Mouse (Mus musculus): ENCODE data around the gene Tox4. TPM values are rescaled to one million over a fixed set of nuclear protein-coding genes. Genes with fewer than 3 reads are reported as not detected.
"Not testable (repeated sequence)": the region's sequence is repeated elsewhere in the genome, so short reads cannot be mapped to it uniquely, and the experiment has no call there.

Tox4 gene
- total RNA-seq (2021) = 10 to 100 TPM; 48.0 to 56.4 TPM

GRCm38 (mm10) chr14:52278932-52279746, at the start of gene Tox4, which contains the start of gene Rab2b:
Gene Tox4 (plus strand): TSS chr14:52279146.
Gene Rab2b (minus strand): TSS chr14:52279545.
- intact Hi-C loops (cut with DNase I) = no loop called here
- DNase-seq = peak; percentile 98

- intact Hi-C loops (cut with DNase I) = no loop called here
- DNase-seq = no peak
Observed at GRCm38 (mm10) chr14:52232249-52232648, 46.7 kb upstream of the Tox4 start.

DNA sequence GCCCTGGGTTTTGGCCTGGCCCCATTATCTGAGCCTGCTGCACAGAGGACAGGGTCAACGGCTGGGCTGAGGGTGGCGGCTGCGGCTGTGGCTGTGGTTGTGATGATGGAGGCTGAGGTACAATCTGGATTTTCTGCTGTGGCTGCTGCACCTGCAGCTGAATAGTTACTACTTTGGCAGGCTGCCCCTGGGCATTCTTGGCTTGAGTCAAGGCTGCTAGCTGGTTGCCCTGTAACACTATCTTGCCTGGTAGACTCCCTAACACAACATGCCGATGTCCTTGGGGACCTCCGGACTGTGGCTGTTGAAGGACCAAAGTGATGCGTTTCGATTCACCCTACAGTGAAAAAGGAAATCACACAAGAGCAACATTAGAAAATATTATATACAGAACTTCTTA, 43.8 kb upstream of the Tox4 start:
- intact Hi-C loops (cut with DNase I) = no loop called here
- DNase-seq = no peak

DNA sequence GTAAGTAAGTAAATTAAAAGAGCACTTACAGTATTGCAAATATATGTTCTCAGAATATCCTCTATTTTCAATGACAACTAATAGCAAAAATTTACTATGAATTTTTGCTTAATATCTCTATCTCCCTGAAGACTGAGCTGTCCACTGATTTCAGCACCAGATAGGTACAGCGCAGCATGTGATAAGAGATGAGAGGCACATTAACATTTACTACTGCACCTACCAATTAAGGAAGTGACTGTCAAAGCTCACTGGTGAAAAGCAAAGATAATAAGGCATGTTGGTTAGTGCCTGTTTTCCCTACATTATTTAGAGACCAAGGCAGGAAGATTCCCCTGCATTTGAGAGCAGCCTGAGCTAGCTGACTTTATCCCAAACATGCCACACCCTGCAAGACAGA, 42.7 kb upstream of the Tox4 start:
- no peak for DNase-seq
- intact Hi-C loops (cut with DNase I) = no loop called here

GRCm38 (mm10) chr14:52244041-52244689, 34.8 kb upstream of the Tox4 start:
- peak; percentile 99 for DNase-seq
- intact Hi-C loops (cut with DNase I) = no loop called here

- DNase-seq = no peak
- intact Hi-C loops (cut with DNase I) = no loop called here
Observed at GRCm38 (mm10) chr14:52244690-52245042, 34.3 kb upstream of the Tox4 start.

GRCm38 (mm10) chr14:52246129-52246528, 32.8 kb upstream of the Tox4 start:
- DNase-seq = no peak
- intact Hi-C loops (cut with DNase I) = no loop called here

DNA sequence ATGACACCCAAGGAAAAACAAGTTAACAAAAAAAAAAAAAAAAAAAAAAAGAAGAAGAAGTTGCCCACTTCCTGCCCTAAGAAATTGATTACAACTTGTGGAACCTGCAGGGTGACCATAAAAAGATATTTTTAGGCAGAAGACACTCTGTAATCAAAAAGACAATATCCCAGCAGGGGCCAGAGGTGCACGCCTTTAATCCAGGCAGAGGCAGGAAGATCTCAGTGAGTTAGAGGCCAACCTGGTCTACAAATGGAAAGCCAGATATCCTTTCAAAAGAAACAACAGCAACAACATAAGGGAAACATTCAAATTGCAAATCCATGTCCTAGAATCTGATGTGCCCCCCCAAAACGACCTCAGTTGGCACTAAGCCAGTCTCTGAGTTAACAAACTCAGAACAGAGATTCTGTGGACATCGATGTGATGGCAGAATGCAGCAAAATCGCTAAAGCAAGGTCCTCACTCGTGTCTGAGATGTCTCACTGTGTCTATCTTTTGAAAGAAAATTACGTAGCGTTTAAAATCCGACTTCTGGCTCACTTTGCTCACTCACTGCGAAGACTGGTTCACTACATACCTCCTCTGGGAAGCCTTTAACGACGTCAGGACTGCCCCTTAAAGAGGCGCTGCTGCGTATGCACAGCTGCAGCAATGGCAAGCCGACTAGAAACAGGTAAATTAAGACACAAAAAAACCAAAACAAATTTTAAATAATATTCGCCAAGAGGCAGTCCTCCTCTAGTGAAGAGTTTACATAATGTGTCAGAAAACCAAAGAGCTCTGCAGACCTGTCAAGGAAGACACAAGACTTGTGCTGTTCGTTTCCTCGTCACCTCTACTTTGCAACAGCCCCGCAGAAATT, 22.4 kb upstream of the Tox4 start:
- DNase-seq = no peak
- intact Hi-C loops (cut with DNase I) = no loop called here

GRCm38 (mm10) chr14:52257484-52258213, 21.3 kb upstream of the Tox4 start, which contains the start of gene Chd8:
Gene Chd8 (minus strand): TSS chr14:52257780.
- intact Hi-C loops (cut with DNase I) = no loop called here
- DNase-seq = peak; percentile 98

DNA sequence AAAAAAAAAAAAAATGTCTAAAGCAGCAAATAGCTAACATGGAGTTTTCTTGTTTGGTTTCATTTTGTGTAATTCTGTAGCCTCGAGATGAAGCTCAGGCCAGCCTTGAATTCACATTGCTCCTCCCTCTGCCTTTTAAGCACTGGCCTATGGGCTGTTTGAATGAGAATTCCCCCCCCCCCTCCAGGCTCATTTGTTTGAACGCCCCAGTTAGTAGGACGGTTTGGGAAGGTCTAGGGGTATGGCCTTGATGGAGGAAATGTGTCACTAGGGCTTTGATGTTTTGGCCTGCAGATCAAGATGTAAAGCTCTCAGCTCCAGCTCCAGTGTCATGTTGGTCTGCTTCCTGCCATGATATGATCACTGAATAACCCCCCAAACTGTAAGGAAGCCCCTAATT, 6.2 kb upstream of the Tox4 start:
- no peak for DNase-seq
- intact Hi-C loops (cut with DNase I) = no loop called here

DNA sequence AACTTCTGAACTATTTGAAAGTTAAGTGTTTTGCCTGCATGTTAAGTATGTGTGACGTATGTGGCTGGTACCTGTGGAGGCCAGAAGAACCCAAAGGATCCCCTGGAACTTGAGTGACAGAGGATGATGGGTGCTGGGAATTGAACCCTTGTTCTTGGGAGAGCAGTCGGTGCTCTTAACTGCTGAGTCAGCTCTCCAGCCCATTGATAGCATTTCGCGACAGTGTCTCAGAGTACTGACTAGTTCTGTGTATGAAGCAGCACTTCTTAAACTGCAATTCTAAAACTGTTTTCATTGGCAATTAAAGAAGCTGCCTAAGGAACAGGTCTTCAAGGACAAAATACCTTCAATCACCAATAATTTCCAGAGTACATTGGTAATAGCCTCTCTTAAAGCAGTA, 1.7 kb upstream of the Tox4 start:
- no peak for DNase-seq
- intact Hi-C loops (cut with DNase I) = no loop called here

DNA sequence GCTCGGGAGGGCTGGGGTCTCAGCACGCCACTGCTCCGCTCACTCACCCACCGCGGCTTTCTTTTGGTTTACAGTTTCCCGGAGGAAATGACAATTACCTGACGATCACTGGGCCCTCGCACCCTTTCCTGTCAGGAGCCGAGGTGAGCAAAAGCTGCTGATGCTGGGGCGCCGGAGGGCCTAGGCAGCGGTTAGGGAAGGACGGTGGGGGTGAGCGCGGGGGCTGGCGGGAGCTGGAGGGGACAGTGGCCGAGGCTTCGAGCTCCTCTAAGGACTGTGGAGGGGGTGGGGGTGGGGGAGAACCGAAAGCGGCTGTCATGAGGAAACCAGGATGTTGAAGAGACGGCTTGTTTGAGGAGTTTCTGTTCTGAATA, 788 bp downstream of the Tox4 start:
- intact Hi-C loops (cut with DNase I) = no loop called here
- DNase-seq = no peak

DNA sequence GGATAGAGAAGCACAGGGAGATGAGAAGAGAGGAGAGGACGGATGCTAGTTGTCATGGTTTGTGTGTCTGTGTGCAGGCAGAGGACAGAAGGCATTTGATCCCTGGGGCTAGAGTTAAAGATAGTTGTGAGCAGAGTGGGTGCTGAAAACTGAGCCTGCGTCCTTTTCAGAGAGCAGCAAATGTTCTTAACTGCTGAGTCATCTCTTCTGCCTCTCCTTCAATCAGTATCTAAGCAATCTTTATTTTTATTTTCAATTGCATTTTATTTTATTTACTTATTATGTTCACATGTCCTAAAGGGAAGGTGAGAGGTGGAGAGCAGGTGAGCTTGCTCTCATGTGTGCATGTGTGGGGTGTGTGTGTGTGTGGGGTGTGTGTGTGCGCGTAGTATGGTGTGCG, 4.7 kb downstream of the Tox4 start:
- DNase-seq = no peak
- intact Hi-C loops (cut with DNase I) = no loop called here

DNA sequence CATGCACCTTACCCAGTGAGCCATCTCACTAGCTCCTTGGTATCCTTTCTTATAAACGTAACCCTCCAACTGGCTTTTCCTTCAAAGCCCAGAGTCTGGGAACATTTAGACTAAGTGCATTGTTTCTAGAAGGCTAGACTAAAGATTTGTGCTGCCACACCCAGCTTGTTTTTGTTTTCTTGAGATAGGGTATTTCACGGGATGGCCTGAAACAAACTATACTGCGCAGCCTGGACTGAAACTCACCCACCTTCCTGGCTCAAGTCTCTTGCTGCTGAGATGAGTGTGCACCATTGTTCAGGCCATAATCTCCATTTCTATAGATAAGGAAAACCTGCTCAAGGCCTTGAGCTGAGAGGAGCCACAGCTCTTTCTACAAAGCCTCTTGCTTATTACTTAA, 5.2 kb downstream of the Tox4 start:
- DNase-seq = no peak
- intact Hi-C loops (cut with DNase I) = no loop called here

- intact Hi-C loops (cut with DNase I) = loop anchor here (5.0 kb wide), 1 partner anchor 42 kb away; no protein-coding TSS in a partner anchor
Observed at GRCm38 (mm10) chr14:52295558-52296264, 16.8 kb downstream of the Tox4 start.

DNA sequence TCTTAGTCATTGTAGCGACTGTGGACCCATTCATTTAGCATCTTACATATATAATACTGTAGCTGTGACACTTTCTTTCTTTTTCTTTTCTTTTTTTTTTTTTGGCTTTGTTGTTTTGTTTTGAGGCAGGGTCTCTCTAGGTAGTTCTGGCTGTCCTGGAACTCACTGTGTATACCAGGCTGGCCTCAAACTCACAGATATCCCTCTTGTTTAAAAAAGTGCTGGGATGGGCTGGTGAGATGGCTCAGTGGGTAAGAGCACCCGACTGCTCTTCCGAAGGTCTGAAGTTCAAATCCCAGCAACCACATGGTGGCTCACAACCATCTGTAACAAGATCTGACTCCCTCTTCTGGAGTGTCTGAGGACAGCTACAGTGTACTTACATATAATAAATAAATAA, 24.6 kb downstream of the Tox4 start:
- DNase-seq; intact Hi-C loops (cut with DNase I): not testable (repeated sequence)

More at GRCm38 (mm10) chr14:52295558-52296264, 16.8 kb downstream of the Tox4 start:
- no peak for DNase-seq

DNA sequence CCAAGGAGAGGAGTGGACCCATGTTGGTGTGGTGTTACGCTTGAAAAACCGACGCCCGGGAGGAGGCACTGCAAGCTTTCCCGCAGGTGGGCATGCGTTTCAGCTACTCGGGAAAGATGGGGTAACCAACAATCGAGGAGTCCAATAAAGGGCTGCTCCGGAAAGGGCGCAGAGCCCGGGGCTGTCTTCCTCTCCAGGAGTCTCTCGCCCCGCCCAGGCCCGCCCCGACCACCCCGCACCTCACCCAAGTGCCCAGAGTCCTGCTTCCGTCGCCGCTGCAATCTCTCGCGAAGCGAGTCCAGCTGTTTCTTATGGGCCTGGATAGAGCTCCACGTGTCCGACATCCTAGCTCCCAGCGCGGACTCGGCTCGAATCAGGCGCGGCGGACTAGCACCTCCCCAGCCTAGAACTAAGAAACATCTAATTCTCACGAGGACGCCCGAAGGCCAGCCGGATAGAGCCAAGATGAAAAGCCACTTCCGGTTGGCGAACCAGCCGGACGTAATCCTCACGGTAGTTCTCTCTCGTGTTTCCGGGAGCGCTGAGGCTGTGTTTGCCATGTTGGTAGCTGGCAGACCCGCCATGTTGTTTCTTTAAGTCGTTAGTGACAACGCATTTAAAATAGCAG, 25.8 kb downstream of the Tox4 start, which contains the start of gene Mettl3:
TSS of gene Mettl3 (minus strand) at position 485 of the 628 bp plus-strand sequence.
- peak; percentile 91 for DNase-seq
- intact Hi-C loops (cut with DNase I) = no loop called here

DNA sequence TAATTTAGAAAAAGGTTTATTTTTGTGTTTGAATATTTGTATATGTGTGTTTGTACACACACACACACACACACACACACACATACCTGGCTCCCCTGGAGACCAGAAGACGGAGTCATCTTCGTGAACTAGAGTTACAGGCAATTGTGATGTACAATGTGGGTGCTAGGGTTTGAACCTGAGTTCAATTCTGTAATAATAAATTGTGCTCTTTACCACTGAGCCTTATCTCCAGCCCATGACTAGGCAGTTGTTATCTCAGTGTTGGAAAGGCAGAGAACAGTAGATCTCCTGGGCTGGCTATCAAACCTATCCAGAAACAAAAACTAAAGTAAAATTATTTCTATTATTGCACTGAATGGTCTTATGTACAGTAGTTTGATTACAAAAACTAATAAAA, 27.2 kb downstream of the Tox4 start:
- DNase-seq = no peak
- intact Hi-C loops (cut with DNase I) = no loop called here

DNA sequence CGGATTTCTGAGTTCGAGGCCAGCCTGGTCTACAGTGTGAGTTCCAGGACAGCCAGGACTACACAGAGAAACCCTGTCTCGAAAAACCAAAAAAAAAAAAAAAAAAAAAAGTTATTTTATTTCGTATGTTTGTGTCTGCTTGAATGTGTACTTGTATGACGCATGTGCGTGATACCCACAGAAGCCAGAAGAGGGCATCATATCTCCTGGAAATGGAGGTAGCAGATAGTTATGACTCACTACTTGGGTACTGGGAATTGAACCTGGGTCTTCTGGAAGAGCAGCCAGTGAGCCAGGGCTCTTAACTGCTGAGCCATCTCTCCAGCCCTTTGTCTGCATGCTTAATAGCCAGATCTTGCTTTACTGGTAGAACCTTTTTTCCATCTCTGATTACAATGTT, 31.4 kb downstream of the Tox4 start:
- intact Hi-C loops (cut with DNase I); DNase-seq: not testable (repeated sequence)

Measured in left cerebral cortex, postnatal 4 days (tissue).